Mouse (Mus musculus) thymus, adult 2 months (tissue): ENCODE measurements around the gene Rabggtb. TPM values are rescaled to one million over a fixed set of nuclear protein-coding genes. Genes with fewer than 3 reads are reported as not detected.

Experiments used
- DNase-seq: peaks from one replicate; pipeline ENCODE4 v3.0.0; 2021
- H3K27ac ChIP-seq: fragments of 200-500 bp; 2 replicates; pipeline ENCODE4 v1.5.1; 2012; ENCODE audit warnings: low read length, control low read depth; ENCODE audit not compliant: control insufficient read depth, insufficient read depth
- H3K27me3 ChIP-seq: fragments of 200-500 bp; 2 replicates; pipeline ENCODE4 v1.6.1; 2012; ENCODE audit warnings: mild to moderate bottlenecking, low read length, moderate library complexity, mixed read lengths; ENCODE audit not compliant: control insufficient read depth, insufficient read depth
- H3K36me3 ChIP-seq: fragments of 200-500 bp; 2 replicates; pipeline ENCODE4 v1.6.1; 2012; ENCODE audit warnings: mild to moderate bottlenecking, low read length, moderate library complexity; ENCODE audit not compliant: control insufficient read depth, insufficient read depth
- H3K4me1 ChIP-seq: fragments of 200-500 bp; replicated peaks from 2 replicates; pipeline ENCODE4 v1.6.1; 2012; ENCODE audit warnings: low read length; ENCODE audit not compliant: control insufficient read depth, insufficient read depth
- H3K4me3 ChIP-seq: fragments of 200-500 bp; 2 replicates; pipeline ENCODE4 v1.5.1; 2012; ENCODE audit warnings: mild to moderate bottlenecking, low read length, control low read depth, moderate library complexity; ENCODE audit not compliant: control insufficient read depth, insufficient read depth
- CTCF ChIP-seq: fragments of 200-500 bp; IDR thresholded peaks from 2 replicates; pipeline ENCODE4 v1.5.1; 2012; ENCODE audit warnings: mild to moderate bottlenecking, control low read depth, low read length, moderate library complexity, borderline replicate concordance; ENCODE audit not compliant: control insufficient read depth, poor library complexity, insufficient read depth; ENCODE audit errors: extremely low read depth
- POLR2A ChIP-seq: fragments of 200-500 bp; IDR thresholded peaks from 2 replicates; pipeline ENCODE4 v1.6.1; 2012; ENCODE audit warnings: mild to moderate bottlenecking, low read length, control low read depth, moderate library complexity; ENCODE audit not compliant: control insufficient read depth, poor library complexity, insufficient read depth; ENCODE audit errors: extremely low read depth
- WGBS: fragments of 180-500 bp; shearing (Covaris S2); methylation state at CpG from one replicate; pipeline ENCODE4 v1.1.7; 2018; 5-methylcytosine and 5-hydroxymethylcytosine counted together
- polyA plus RNA-seq: library from polyadenylated mRNA; depleted of rRNA; stranded (reverse); fragments of >200 nt; gene quantifications from 2 replicates; pipeline ENCODE4 v1.2.3, GENCODE M21; 2012

Gene Rabggtb
- polyA plus RNA-seq, 1 experiment, result 81.7 TPM

- H3K27me3 ChIP-seq, result no peaks in the 10 kb centered on the region
- peaks cover 27% of the 10 kb centered on the region for H3K36me3 ChIP-seq
- DNase-seq, result no peak
- 0 out of 2 replicates have a peak, but pooled peaks cover 7% of the 10 kb centered on the region for H3K4me1 ChIP-seq
- H3K4me3 ChIP-seq, result no peak overlapping the region
- TF ChIP-seq POLR2A (no peak), CTCF (no peak)
- WGBS, result 97% methylated on average over 8 of the region's 8 CpGs
- no peak overlapping the region for H3K27ac ChIP-seq
These were observed 27.2 kb upstream of the Rabggtb start for GRCm38 (mm10) chr3:153940021-153940420.

- H3K27me3 ChIP-seq, result no peaks in the 10 kb centered on the region
- H3K4me1 ChIP-seq, result no peaks in the 10 kb centered on the region
- peaks cover 45% of the 10 kb centered on the region for H3K36me3 ChIP-seq
- no peak for DNase-seq
- no peak overlapping the region for H3K4me3 ChIP-seq
- no peak overlapping the region for H3K27ac ChIP-seq
- WGBS, result 98% methylated on average over 17 of the region's 17 CpGs
- TF ChIP-seq CTCF (no peak), POLR2A (no peak)
These were observed 24.5 kb upstream of the Rabggtb start for GRCm38 (mm10) chr3:153937116-153937810.

- no peak for DNase-seq
- 91% methylated on average over 9 of the region's 9 CpGs for WGBS
- no peaks in the 10 kb centered on the region for H3K4me1 ChIP-seq
- no peaks in the 10 kb centered on the region for H3K27me3 ChIP-seq
- peaks cover 50% of the 10 kb centered on the region for H3K36me3 ChIP-seq
- H3K4me3 ChIP-seq, result no peak overlapping the region
- no peak overlapping the region for H3K27ac ChIP-seq
- no peak for TF ChIP-seq CTCF
- TF ChIP-seq POLR2A, result no peak
These were observed 23.1 kb upstream of the Rabggtb start for GRCm38 (mm10) chr3:153935878-153936277.

- 94% methylated on average over 5 of the region's 5 CpGs for WGBS
- peaks cover 52% of the 10 kb centered on the region for H3K36me3 ChIP-seq
- no peak for TF ChIP-seq POLR2A
- TF ChIP-seq CTCF, result no peak
- H3K4me1 ChIP-seq, result peaks cover 8% of the 10 kb centered on the region
- no peak overlapping the region for H3K4me3 ChIP-seq
- no peaks in the 10 kb centered on the region for H3K27me3 ChIP-seq
- no peak overlapping the region for H3K27ac ChIP-seq
- DNase-seq, result no peak
These were observed 19.7 kb upstream of the Rabggtb start for GRCm38 (mm10) chr3:153932461-153932860.

- Histone ChIP-seq H3K4me1 (peaks cover 8% of the 10 kb centered on the region), H3K27me3 (no peaks in the 10 kb centered on the region), H3K27ac (peak overlapping the region; percentile 52; the same call in 1 of the 2 replicates), H3K36me3 (peaks cover 38% of the 10 kb centered on the region), H3K4me3 (no peak overlapping the region)
- no peak for TF ChIP-seq POLR2A
- TF ChIP-seq CTCF, result no peak
- DNase-seq, result no peak
- 81% methylated on average over 11 of the region's 11 CpGs for WGBS
These were observed 16.7 kb upstream of the Rabggtb start for GRCm38 (mm10) chr3:153929526-153929925.

GRCm38 (mm10) chr3:153926333-153926732 lies 13.5 kb upstream of the Rabggtb start:
- DNase-seq, result no peak
- WGBS, result 98% methylated on average over 7 of the region's 7 CpGs
- Histone ChIP-seq H3K27me3 (no peaks in the 10 kb centered on the region), H3K4me1 (peaks cover 8% of the 10 kb centered on the region), H3K27ac (no peak overlapping the region), H3K36me3 (peaks cover 40% of the 10 kb centered on the region), H3K4me3 (no peak overlapping the region)
- TF ChIP-seq POLR2A (no peak), CTCF (no peak)
